Mouse (Mus musculus) liver, embryonic 16.5 days (tissue): ENCODE data around the gene Cyp2j5. TPM values are rescaled to one million over a fixed set of nuclear protein-coding genes. Genes with fewer than 3 reads are reported as not detected.

Experiments
- ATAC-seq: fragments of 200-750 bp; cut with Nextera tagmentation; 2 replicates; pipeline ENCODE4 v1.8.0; 2017; ENCODE audit warnings: low read depth, mild to moderate bottlenecking, moderate number of reproducible peaks, moderate library complexity
- H3K27ac ChIP-seq: fragments of 300-500 bp; sonication (generic); 2 replicates; pipeline ENCODE4 v1.5.1; 2014; ENCODE audit warnings: mild to moderate bottlenecking, low read length
- H3K27me3 ChIP-seq: fragments of 300-500 bp; sonication (generic); 2 replicates; pipeline ENCODE4 v1.6.1; 2014; ENCODE audit warnings: low read depth, low read length, mixed read lengths; ENCODE audit not compliant: control insufficient read depth, insufficient read depth
- H3K36me3 ChIP-seq: fragments of 300-500 bp; sonication (generic); 2 replicates; pipeline ENCODE4 v1.6.1; 2014; ENCODE audit warnings: mild to moderate bottlenecking; ENCODE audit not compliant: control insufficient read depth, insufficient read depth
- H3K4me1 ChIP-seq: fragments of 300-500 bp; sonication (generic); 2 replicates; pipeline ENCODE4 v1.6.1; 2014; ENCODE audit warnings: low read depth, low read length, mixed read lengths; ENCODE audit not compliant: control insufficient read depth
- H3K4me2 ChIP-seq: fragments of 300-500 bp; sonication (generic); 2 replicates; pipeline ENCODE4 v1.6.1; 2014; ENCODE audit warnings: low read depth, low read length, mixed read lengths
- H3K4me3 ChIP-seq: fragments of 300-500 bp; sonication (generic); 2 replicates; pipeline ENCODE4 v1.5.1; 2014; ENCODE audit warnings: low read depth, mild to moderate bottlenecking, low read length
- H3K9ac ChIP-seq: fragments of 300-500 bp; sonication (generic); 2 replicates; pipeline ENCODE4 v1.6.1; 2014; ENCODE audit warnings: low read depth, low read length
- H3K9me3 ChIP-seq: fragments of 300-500 bp; sonication (generic); replicated peaks from 2 replicates; pipeline ENCODE4 v1.6.1; 2016; ENCODE audit warnings: low read length; ENCODE audit not compliant: control insufficient read depth
- WGBS: fragments of 180-500 bp; shearing (Covaris S2); extraction: QIAGEN DNeasy Blood & Tissue Kit; methylation state at CpG from one replicate; pipeline ENCODE4 v1.1.7; 2014; ENCODE audit not compliant: insufficient replicate concordance; 5-methylcytosine and 5-hydroxymethylcytosine counted together
- polyA plus RNA-seq: library from polyadenylated mRNA; unstranded; fragments of >200 nt; fragmentation: Nextera tagmentation; extraction: Ambion mirVana; gene quantifications from 2 replicates; pipeline ENCODE4 v1.2.1, GENCODE M21; 2015

The Cyp2j5 gene
- 0.52 and 0.69 TPM in 2 replicates for polyA plus RNA-seq

DNA sequence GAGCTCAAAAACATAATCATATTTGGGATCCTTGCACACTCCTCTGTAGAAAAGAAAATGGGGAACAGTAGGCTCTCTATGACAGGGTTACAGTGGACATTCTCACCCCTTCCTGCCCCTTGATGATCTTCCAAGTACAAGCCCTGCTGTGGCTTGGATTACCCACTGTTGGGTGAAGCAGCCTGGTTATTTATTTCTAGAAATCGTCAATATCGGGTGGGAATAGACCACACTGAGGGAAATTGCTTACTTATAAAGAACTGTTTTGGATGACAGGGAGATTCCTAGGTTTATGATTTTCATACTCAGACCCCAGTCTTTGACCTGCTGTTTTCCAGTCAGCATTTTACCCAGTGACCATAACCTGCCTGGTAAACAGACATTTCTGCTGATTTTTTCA lies at the start of gene Cyp2j5:
Cyp2j5 (minus strand) TSS at position 164 of the 400 bp plus-strand sequence.
- Histone ChIP-seq H3K4me2 (no peak within 1 kb of the TSS), H3K9ac (no peak within 1 kb of the TSS), H3K4me1 (no peaks in the 10 kb centered on the region), H3K27me3 (no peaks in the 10 kb centered on the region), H3K27ac (no peak within 1 kb of the TSS), H3K4me3 (no peak within 1 kb of the TSS), H3K9me3 (no peaks in the 10 kb centered on the region), H3K36me3 (no peaks in the 10 kb centered on the region)
- 48% methylated on average over 2 of the region's 2 CpGs for WGBS
- no peak for ATAC-seq

DNA sequence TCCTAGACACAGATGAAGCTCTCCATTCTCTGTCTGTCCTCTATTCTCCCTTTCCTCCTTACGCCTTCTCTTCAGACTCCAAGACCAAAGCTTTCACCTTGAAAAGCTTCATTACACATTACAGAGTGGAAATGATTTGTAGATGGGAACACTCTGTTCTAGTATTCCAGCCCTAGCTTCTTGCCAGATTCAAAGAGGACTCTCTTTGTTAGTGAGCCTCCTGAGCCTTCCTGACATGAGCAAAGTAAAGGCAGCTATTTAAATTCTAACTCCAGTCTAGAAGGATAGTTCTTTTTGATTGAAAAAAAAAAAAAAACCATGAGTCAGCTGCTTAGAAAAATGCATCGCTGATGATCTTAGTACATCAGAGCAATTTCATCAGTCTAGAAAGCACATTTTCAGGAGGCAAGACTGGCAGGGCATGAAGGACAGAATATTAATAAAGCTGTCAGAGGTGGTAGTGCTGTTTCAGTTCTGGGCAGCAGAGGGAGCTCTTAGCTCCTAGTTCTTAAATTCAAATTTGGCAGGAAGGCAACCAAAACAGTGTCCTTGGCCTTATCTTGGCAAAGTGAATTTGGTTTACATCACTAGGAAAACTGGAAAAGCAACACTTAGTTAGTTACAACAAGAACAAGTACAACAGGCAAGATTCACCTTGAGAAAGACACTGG lies 41.5 kb upstream of the Cyp2j5 start:
- no peak for ATAC-seq
- H3K27ac ChIP-seq = no peak overlapping the region
- no peaks in the 10 kb centered on the region for H3K36me3 ChIP-seq
- no peaks in the 10 kb centered on the region for H3K27me3 ChIP-seq
- no peak overlapping the region for H3K4me3 ChIP-seq
- no peaks in the 10 kb centered on the region for H3K4me1 ChIP-seq
- WGBS = 36% methylated on average over 2 of the region's 2 CpGs
- H3K4me2 ChIP-seq = no peak overlapping the region
- H3K9me3 ChIP-seq = no peaks in the 10 kb centered on the region
- H3K9ac ChIP-seq = no peak overlapping the region

DNA sequence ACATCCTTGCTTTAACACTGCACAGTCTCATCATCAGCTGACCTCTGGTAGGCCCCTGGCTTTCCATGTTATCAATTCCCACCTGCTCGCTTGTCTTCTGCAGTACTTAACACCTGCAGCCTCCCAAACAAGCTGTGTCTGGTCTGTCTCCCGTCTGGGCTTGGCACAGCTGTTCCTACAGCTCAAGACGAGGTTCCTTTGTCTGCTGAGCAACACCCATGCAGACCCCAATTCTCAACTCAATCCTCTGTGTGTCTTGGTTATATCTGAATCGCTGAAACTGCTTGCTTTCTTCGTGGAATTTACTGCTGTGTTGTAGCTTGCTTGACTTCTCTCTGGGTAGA lies 34.2 kb upstream of the Cyp2j5 start:
- Histone ChIP-seq H3K9me3 (no peaks in the 10 kb centered on the region), H3K36me3 (no peaks in the 10 kb centered on the region), H3K27ac (no peak overlapping the region), H3K4me3 (no peak overlapping the region), H3K27me3 (no peaks in the 10 kb centered on the region), H3K4me1 (no peaks in the 10 kb centered on the region), H3K4me2 (no peak overlapping the region), H3K9ac (no peak overlapping the region)
- no peak for ATAC-seq
- WGBS = 60% methylated on average over 5 of the region's 5 CpGs

DNA sequence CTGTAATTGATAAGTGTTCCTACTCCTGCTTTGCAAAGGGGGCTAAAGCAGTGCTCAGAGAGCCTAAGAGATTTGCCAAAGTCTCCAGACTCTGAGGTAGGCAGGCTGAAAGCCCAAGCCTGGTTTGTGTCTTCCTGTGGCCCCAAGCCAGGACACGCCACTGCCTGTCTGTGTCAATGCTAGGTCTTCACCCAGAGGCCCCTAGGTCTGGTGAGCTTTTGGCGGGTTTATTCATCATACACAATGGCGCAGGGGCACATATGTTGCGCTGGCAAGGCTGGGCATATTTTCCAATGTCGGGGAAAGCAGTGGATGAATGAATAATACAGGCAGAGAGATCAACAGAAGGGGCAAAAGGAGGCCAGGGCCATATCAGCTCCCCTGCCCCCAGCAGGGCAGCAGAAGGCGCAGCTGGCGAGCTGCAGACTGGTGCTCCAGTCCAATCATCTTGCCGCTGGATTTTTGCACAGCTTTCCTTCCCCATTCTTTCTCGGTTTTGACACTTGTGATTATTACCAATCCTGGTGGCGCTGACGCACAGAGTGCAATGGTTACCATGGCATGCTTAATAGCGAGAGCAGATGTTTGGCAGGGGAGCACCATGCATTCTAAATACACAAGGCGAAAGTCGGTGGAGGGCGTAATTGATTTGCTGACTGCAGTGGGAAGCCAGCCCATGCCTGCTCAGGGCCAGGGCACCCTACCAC lies 33.7 kb upstream of the Cyp2j5 start:
- Histone ChIP-seq H3K4me1 (no peaks in the 10 kb centered on the region), H3K4me2 (no peak overlapping the region), H3K27me3 (no peaks in the 10 kb centered on the region), H3K9me3 (no peaks in the 10 kb centered on the region), H3K9ac (no peak overlapping the region), H3K36me3 (no peaks in the 10 kb centered on the region), H3K27ac (no peak overlapping the region), H3K4me3 (no peak overlapping the region)
- 64% methylated on average over 15 of the region's 15 CpGs for WGBS
- ATAC-seq = no peak

DNA sequence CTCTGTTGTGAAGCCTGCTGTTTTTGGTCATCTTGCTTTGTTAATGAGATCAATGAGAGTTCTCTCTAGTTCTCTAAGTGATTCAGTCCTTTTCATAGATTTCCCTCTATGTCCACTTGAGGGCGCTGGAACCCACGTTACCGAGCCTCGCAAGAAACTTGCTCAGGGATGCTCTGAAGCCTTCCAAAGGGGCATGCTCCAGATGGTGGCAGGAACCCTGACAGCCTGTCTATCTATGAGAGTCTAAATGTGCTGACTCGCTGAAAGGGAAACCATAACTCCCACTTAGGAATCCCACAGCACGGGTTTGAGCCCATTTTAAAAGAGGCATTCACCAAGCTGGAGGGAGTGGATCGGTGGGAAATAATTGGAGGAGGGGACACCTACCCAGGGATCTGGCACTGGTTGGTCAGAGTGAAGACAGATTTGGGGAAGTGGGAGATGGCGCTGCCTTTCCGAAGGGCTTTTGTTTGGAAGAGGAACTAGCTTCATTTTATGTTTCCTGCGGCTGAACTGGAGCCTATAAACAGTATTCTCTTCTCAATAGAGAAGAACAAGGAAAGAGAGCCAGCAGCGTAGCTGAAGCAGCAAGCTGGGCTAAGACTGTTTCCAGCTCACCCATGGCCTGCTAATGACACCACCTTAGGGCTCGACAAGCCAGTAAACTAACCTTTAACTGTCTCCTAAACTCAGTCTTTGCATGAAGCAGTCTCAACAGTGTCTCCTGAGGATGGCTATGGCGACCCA lies 32.8 kb upstream of the Cyp2j5 start:
- no peak for ATAC-seq
- Histone ChIP-seq H3K4me1 (no peaks in the 10 kb centered on the region), H3K9me3 (no peaks in the 10 kb centered on the region), H3K4me3 (no peak overlapping the region), H3K9ac (no peak overlapping the region), H3K36me3 (no peaks in the 10 kb centered on the region), H3K4me2 (no peak overlapping the region), H3K27ac (no peak overlapping the region), H3K27me3 (no peaks in the 10 kb centered on the region)
- 13% methylated on average over 13 of the region's 13 CpGs for WGBS

DNA sequence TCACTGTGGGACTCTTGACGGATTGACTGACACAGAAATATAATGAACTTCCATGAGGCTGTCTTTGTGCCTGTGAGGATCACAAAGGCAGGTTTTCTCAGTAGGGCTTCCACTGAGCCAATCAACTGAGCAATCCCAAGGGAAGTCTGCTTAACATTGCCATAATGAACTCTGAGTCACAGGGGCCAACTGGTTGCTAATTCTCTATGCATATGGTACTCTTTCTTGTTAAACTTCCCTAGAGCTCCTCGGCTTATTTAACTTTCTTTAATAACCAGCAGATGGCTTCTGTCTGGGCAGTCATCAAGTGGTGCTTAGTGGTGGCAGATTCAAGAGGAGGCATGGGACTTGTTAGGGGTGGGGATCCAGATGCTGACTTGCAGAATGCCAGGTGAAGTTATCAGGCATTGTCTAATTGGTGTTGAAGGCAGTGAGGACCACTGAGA lies 23.4 kb upstream of the Cyp2j5 start:
- Histone ChIP-seq H3K36me3 (no peaks in the 10 kb centered on the region), H3K4me3 (no peak overlapping the region), H3K9me3 (no peaks in the 10 kb centered on the region), H3K27ac (no peak overlapping the region), H3K9ac (no peak overlapping the region), H3K27me3 (no peaks in the 10 kb centered on the region), H3K4me1 (no peaks in the 10 kb centered on the region), H3K4me2 (no peak overlapping the region)
- 56% methylated on average over 2 of the region's 2 CpGs for WGBS
- ATAC-seq = no peak

DNA sequence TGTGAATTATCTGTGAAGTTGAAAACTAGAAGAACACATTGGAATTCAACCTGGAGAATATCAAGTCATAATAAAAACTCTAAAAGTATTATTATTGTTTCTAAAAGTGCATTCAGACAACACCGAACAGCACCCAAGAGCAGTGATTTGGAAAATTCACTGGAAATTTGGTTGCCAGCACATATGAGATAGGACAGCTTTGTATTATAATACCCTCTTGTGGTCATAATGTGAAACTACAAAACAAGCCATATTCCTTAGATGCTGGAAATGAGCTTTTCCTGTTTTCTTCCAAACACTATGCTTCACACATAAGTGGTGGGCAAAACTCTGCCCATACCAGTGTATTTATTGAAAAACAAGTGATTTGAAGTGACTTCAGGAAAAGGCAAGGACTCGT lies 19.5 kb upstream of the Cyp2j5 start:
- Histone ChIP-seq H3K9me3 (no peaks in the 10 kb centered on the region), H3K27me3 (no peaks in the 10 kb centered on the region), H3K27ac (no peak overlapping the region), H3K36me3 (no peaks in the 10 kb centered on the region), H3K9ac (no peak overlapping the region), H3K4me2 (no peak overlapping the region), H3K4me3 (no peak overlapping the region), H3K4me1 (no peaks in the 10 kb centered on the region)
- ATAC-seq = no peak
- 34% methylated on average over 2 of the region's 2 CpGs for WGBS

DNA sequence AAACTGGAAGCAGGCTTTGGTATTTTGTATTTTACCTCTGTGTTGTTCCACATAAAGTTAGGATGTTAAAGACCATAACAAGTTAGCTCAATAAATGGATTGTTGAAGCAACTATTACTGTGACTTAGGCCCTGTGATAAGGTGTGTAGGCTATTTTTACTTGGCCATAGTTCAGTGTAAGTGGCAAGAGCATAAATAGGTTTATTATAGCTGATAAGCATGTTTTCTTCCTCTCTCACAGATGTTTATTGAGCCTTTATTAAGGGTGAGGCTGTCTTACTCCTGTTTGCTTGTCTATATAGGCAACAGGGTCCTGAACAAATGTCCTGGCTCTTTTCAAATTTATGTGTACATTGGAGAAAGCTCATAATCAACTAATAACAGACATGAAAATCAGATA lies 17.0 kb upstream of the Cyp2j5 start:
- ATAC-seq = no peak
- Histone ChIP-seq H3K4me1 (no peaks in the 10 kb centered on the region), H3K4me3 (no peak overlapping the region), H3K27ac (no peak overlapping the region), H3K36me3 (no peaks in the 10 kb centered on the region), H3K9me3 (no peaks in the 10 kb centered on the region), H3K9ac (no peak overlapping the region), H3K4me2 (no peak overlapping the region), H3K27me3 (no peaks in the 10 kb centered on the region)

DNA sequence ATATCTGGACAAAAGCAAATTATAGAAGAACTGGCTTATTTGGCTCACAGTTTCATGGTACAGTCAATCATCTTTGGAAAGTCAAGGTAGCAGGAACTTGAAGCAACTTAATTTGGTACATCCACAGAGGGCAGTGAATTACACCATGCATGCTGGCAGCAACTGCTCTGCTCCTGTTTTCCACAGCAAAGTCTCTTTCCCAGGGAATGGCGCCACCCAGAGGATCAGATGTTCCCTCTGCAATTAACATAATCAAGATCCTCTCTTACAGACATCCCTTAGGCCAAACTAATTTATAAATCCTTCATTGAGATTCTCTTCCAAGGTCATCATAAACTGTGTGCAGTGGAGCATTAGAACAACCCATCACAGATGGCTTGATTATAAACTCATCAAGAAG lies 16.3 kb upstream of the Cyp2j5 start:
- H3K36me3 ChIP-seq = no peaks in the 10 kb centered on the region
- no peaks in the 10 kb centered on the region for H3K27me3 ChIP-seq
- no peaks in the 10 kb centered on the region for H3K9me3 ChIP-seq
- H3K4me3 ChIP-seq = no peak overlapping the region
- H3K4me1 ChIP-seq = no peaks in the 10 kb centered on the region
- H3K27ac ChIP-seq = no peak overlapping the region
- no peak overlapping the region for H3K9ac ChIP-seq
- no peak overlapping the region for H3K4me2 ChIP-seq
- 16% methylated on average over 1 of the region's 1 CpGs for WGBS
- no peak for ATAC-seq
